Mouse (Mus musculus) heart, postnatal 0 days (tissue): ENCODE data around the gene Pygo2.

ENCODE experiments used
- CTCF ChIP-seq: IDR thresholded peaks from 2 replicates; pipeline ENCODE4 v1.5.1; 2016; ENCODE audit warnings: antibody characterized with exemption, control low read depth, low read depth
- EP300 ChIP-seq: IDR thresholded peaks from 2 replicates; pipeline ENCODE4 v1.6.1; 2016; ENCODE audit warnings: antibody characterized with exemption, low read depth

GRCm38 (mm10) chr3:89421002-89421774, 8.8 kb upstream of the Pygo2 start:
- TF ChIP-seq EP300 (no peak), CTCF (no peak)
